Mouse (Mus musculus) C2C12 (cell line): Measurements from ENCODE around the gene 6430571L13Rik. TPM values are rescaled to one million over a fixed set of nuclear protein-coding genes. Genes with fewer than 3 reads are reported as not detected.

Experiments
- H3K27me3 ChIP-seq: one replicate; pipeline ENCODE4 v1.6.1; 2011; ENCODE audit not compliant: control insufficient read depth, insufficient read depth, insufficient read length
- H3K36me3 ChIP-seq: one replicate; pipeline ENCODE4 v1.6.1; 2011; ENCODE audit not compliant: control insufficient read depth, insufficient read depth
- H3K4me3 ChIP-seq: one replicate; pipeline ENCODE4 v1.5.1; 2011; ENCODE audit warnings: mild to moderate bottlenecking, control low read depth; ENCODE audit not compliant: poor library complexity, insufficient read depth, severe bottlenecking
- H3K79me2 ChIP-seq: one replicate; pipeline ENCODE4 v1.6.1; 2011; ENCODE audit not compliant: control insufficient read depth, insufficient read depth
- H3K79me3 ChIP-seq: one replicate; pipeline ENCODE4 v1.6.1; 2011; ENCODE audit warnings: low read depth, control low read depth
- H3ac ChIP-seq: one replicate; pipeline ENCODE3; 2011; ENCODE audit warnings: low read depth; ENCODE audit not compliant: control insufficient read depth, insufficient read length
- CEBPB ChIP-seq: IDR thresholded peaks from one replicate; pipeline ENCODE4 v1.6.1; 2011; ENCODE audit warnings: low read depth, mild to moderate bottlenecking, control low read depth, moderate library complexity
- CTCF ChIP-seq: IDR thresholded peaks from one replicate; pipeline ENCODE4 v1.5.1; 2011; ENCODE audit not compliant: control insufficient read depth, insufficient read depth, insufficient read length
- FOSL1 ChIP-seq: IDR thresholded peaks from one replicate; pipeline ENCODE4 v1.8.0; 2011; ENCODE audit warnings: mild to moderate bottlenecking, low read length; ENCODE audit not compliant: poor library complexity, insufficient read depth, severe bottlenecking
- MAX ChIP-seq: IDR thresholded peaks from one replicate; pipeline ENCODE4 v1.6.1; 2011; ENCODE audit warnings: mild to moderate bottlenecking, control low read depth
- MYOD1 ChIP-seq: IDR thresholded peaks from one replicate; pipeline ENCODE4 v1.6.1; 2011; ENCODE audit warnings: low read depth; ENCODE audit not compliant: control insufficient read depth, insufficient read length
- MYOG ChIP-seq: IDR thresholded peaks from one replicate; pipeline ENCODE4 v1.6.1; 2011; ENCODE audit not compliant: control insufficient read depth, insufficient read length; ENCODE audit errors: extremely low read depth
- USF1 ChIP-seq: IDR thresholded peaks from one replicate; pipeline ENCODE4 v1.6.1; 2011; ENCODE audit warnings: low read depth, mild to moderate bottlenecking, control low read depth, moderate library complexity
- polyA plus RNA-seq: library from polyadenylated mRNA; unstranded; fragments of >200 nt; fragmentation: generic; extraction: Trizol; gene quantifications from one replicate; pipeline ENCODE4 v1.2.1, GENCODE M21; 2012; ENCODE audit warnings: missing spikeins

Gene 6430571L13Rik
- polyA plus RNA-seq, 1 experiment, result 0.04 TPM

- Histone ChIP-seq H3K4me3 (no peak overlapping the region), H3K27me3 (peaks cover 76% of the 10 kb centered on the region), H3K79me2 (no peaks in the 10 kb centered on the region), H3K79me3 (no peaks in the 10 kb centered on the region), H3K36me3 (no peaks in the 10 kb centered on the region), H3ac (no peak overlapping the region)
- TF ChIP-seq MAX, result no peak
- TF ChIP-seq USF1, result no peak
- no peak for TF ChIP-seq MYOD1
- no peak for TF ChIP-seq CEBPB
- no peak for TF ChIP-seq FOSL1
- no peak for TF ChIP-seq MYOG
- TF ChIP-seq CTCF, result no peak
These were observed 7.3 kb downstream of the 6430571L13Rik start for GRCm38 (mm10) chr9:107347586-107348183.

DNA sequence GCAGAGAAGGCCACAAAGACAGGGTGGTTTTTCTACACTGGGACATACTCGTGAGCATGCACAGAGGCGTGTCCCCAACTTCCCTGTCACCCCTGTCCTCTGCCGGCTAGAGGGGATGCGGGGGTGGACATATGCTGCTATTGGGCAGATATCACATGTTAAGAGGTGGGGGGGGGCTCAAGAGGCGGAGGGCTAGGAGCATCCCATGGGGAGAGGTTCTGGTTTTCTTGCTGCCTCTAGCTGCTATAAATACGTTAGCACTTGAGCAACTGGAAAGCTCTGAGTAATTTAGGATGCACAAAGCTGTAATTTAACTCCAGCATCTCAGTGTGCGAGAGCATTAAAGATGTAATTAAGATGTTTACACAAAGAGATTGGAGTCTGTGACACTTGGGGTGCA, 8.9 kb downstream of the 6430571L13Rik start:
- Histone ChIP-seq H3K4me3 (no peak overlapping the region), H3K79me3 (no peaks in the 10 kb centered on the region), H3K27me3 (peaks cover 75% of the 10 kb centered on the region), H3K79me2 (no peaks in the 10 kb centered on the region), H3ac (no peak overlapping the region), H3K36me3 (no peaks in the 10 kb centered on the region)
- TF ChIP-seq USF1 (no peak), CTCF (no peak), MAX (no peak), CEBPB (no peak), FOSL1 (no peak), MYOG (no peak), MYOD1 (no peak)

DNA sequence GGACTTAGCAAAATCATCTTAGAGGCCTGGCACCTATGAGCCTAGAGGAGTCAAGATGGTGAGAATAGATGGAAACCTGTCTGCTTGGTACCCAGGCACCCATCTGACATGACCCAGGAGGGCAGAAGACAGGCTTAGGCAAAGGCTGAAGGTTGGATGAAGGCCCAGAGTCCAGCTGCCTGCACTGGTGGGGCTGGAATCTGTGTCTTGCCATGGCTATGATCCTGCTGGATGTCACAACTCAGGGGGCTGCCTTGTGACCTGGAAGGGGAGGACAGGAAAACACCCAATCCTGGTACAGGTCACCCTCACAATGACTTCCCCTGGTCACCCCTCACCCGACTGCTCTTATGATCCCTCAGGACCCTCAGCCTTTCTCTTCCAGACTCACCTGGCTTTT, 14.4 kb downstream of the 6430571L13Rik start:
- Histone ChIP-seq H3K79me3 (no peaks in the 10 kb centered on the region), H3K27me3 (peaks cover 62% of the 10 kb centered on the region), H3ac (no peak overlapping the region), H3K79me2 (no peaks in the 10 kb centered on the region), H3K4me3 (no peak overlapping the region), H3K36me3 (no peaks in the 10 kb centered on the region)
- no peak for TF ChIP-seq USF1
- no peak for TF ChIP-seq CEBPB
- no peak for TF ChIP-seq MYOG
- TF ChIP-seq CTCF, result no peak
- TF ChIP-seq MAX, result no peak

- TF ChIP-seq MYOD1 (no peak), CTCF (peak; percentile 42), CEBPB (no peak), MYOG (no peak), MAX (no peak), FOSL1 (no peak)
- H3K27me3 ChIP-seq, result peaks cover 62% of the 10 kb centered on the region
- no peaks in the 10 kb centered on the region for H3K36me3 ChIP-seq
- H3ac ChIP-seq, result no peak overlapping the region
- H3K79me3 ChIP-seq, result no peaks in the 10 kb centered on the region
- H3K4me3 ChIP-seq, result no peak overlapping the region
- no peaks in the 10 kb centered on the region for H3K79me2 ChIP-seq
These were observed 15.7 kb downstream of the 6430571L13Rik start for GRCm38 (mm10) chr9:107355870-107356765.

DNA sequence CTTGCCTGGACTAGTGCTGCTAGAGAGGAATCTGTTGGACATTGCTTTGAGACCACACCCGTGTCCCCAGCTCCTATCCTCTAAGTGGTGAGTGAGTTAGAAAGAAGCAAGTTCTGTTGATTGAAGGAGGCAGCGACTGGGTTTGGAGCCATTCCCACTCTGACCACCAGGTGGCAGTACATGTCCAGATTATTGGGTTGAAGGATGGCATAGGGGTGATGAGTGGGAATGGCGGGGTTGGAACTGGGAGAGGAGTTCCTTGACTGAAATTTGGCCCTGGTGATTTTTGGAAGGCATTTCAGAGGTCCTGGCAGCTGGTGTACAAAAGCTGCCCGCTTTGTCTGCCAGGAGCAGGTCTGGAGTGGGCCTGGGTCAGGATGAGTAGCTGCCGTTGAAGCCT, 17.2 kb downstream of the 6430571L13Rik start:
- no peaks in the 10 kb centered on the region for H3K36me3 ChIP-seq
- H3K79me2 ChIP-seq, result no peaks in the 10 kb centered on the region
- peaks cover 56% of the 10 kb centered on the region for H3K27me3 ChIP-seq
- no peak overlapping the region for H3K4me3 ChIP-seq
- no peak for TF ChIP-seq MYOD1
- TF ChIP-seq CTCF, result peak; percentile 51
- TF ChIP-seq MAX, result no peak
- TF ChIP-seq FOSL1, result no peak
- TF ChIP-seq CEBPB, result no peak
- no peak for TF ChIP-seq MYOG
- TF ChIP-seq USF1, result no peak
- no peak overlapping the region for H3ac ChIP-seq
- no peaks in the 10 kb centered on the region for H3K79me3 ChIP-seq
